9 mouse cellular contexts compared by ENCODE assay signal in the genomic region with DNA sequence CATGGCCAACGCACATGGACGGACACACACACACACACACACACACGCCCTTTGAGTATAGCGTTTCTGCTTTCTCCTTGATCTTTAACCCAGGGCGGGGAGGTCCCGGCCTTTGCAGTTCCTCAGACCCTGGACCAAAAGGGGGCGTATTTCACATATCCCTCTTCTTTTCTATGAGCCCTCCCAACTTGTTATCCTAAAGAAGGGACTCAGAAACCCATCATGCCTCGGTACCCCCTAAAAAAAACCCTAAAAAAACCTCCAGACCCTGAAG. TPM values are rescaled to one million over a fixed set of nuclear protein-coding genes. Genes with fewer than 3 reads are reported as not detected.
DNase-seq lines count a peak whose midpoint lies in the region; ATAC-seq and TF ChIP-seq lines count a peak whose summit lies in the region.
"Had no signal": no experiment of that assay in that cellular context is flagged by ENCODE, and none has a peak within 500 bp of the region (broad histone marks: within the 10 kb centered on the region; RNA-seq: fewer than 3 reads in every experiment).

No protein-coding gene starts in this region.

- H3K4me1 ChIP-seq in heart, embryonic 13.5 days, result peaks cover 45% of the 10 kb centered on the region
- no peaks in the 10 kb centered on the region for H3K4me1 ChIP-seq in MEL (ENCODE audit: control insufficient read depth in 1 of 2, insufficient read depth in 2 of 2, low read length in 2 of 2)
- peaks cover 6% of the 10 kb centered on the region for H3K4me1 ChIP-seq in forebrain, postnatal 0 days (ENCODE audit: insufficient read depth)

- H3K9ac ChIP-seq in heart, embryonic 13.5 days, result peak overlapping the region; percentile 91
- H3K9ac ChIP-seq in MEL (ENCODE audit: control insufficient read depth, low read depth, low read length, poor library complexity, severe bottlenecking), result peak overlapping the region; percentile 88
- 0 out of 2 replicates have a peak overlapping the region, but pooled peaks have one; percentile 69 for H3K9ac ChIP-seq in forebrain, postnatal 0 days

- TF ChIP-seq CTCF in MEL (IDR thresholded peaks at IDR 0.05 in 2 of 3, conservative IDR thresholded peaks at IDR 0.05 in 1 of 3; ENCODE audit: control insufficient read depth in 1 of 3, insufficient read depth in 1 of 3, low read depth in 2 of 3, low read length in 3 of 3, poor library complexity in 1 of 3, severe bottlenecking in 1 of 3), result peak in 1 of 3 experiments; percentile 24; a peak in 1 of 6 replicates
- TF ChIP-seq CTCF in forebrain, postnatal 0 days (IDR thresholded peaks at IDR 0.05; ENCODE audit: low read depth), result no peak

- peak overlapping the region; percentile 87 for H3K4me3 ChIP-seq in heart, embryonic 13.5 days
- H3K4me3 ChIP-seq in MEL (ENCODE audit: control insufficient read depth in 1 of 2, insufficient read depth in 1 of 2, low read depth in 2 of 2, low read length in 2 of 2), result peak overlapping the region; percentile 55 to 74
- H3K4me3 ChIP-seq in forebrain, postnatal 0 days (ENCODE audit: low read depth, low read length), result peak overlapping the region; percentile 78; the same call in 1 of the 2 replicates

- H3K79me2 ChIP-seq in MEL (ENCODE audit: control insufficient read depth, insufficient read depth, low read length, poor library complexity), result peaks cover 2% of the 10 kb centered on the region; the same call in 1 of the 2 replicates

- no peak for TF ChIP-seq EP300 in MEL (IDR thresholded peaks at IDR 0.05; ENCODE audit: low read depth in 1 of 2, low read length in 2 of 2)

- ATAC-seq in heart, embryonic 13.5 days (ENCODE audit: extremely low read depth, insufficient number of reproducible peaks, low FRiP score, low TSS enrichment), result no peak
- ATAC-seq in forebrain, postnatal 0 days, result no peak
- ATAC-seq in megakaryocyte progenitor cell, adult 5-6 weeks (replicated peaks; ENCODE audit: poor library complexity), result 0 out of 2 replicates have a peak, but pooled peaks have one; percentile 8
- ATAC-seq in erythroid progenitor cell, adult 5-6 weeks (replicated peaks; ENCODE audit: low FRiP score, poor library complexity, severe bottlenecking), result no peak

- DNase-seq in heart, postnatal 14 days, result no peak
- no peak for DNase-seq in MEL (ENCODE audit: low read depth, low spot score)
- no peak for DNase-seq in forebrain, postnatal 0 days
- no peak for DNase-seq in urinary bladder, adult 2 months (ENCODE audit: low spot score)
- DNase-seq in kidney, postnatal 25 days, result no peak
- DNase-seq: cerebellum, adult 11-12 months had no signal

- H3K27me3 ChIP-seq in heart, embryonic 13.5 days (replicated peaks), result peaks cover 77% of the 10 kb centered on the region
- H3K27me3 ChIP-seq in MEL (ENCODE audit: control insufficient read depth in 1 of 2, insufficient read depth in 2 of 2, low read length in 2 of 2), result no peaks in the 10 kb centered on the region
- no peaks in the 10 kb centered on the region for H3K27me3 ChIP-seq in forebrain, postnatal 0 days (ENCODE audit: insufficient read depth, low read length)

- H3K4me2 ChIP-seq in heart, embryonic 13.5 days, result peak overlapping the region; percentile 90
- H3K4me2 ChIP-seq in forebrain, postnatal 0 days (ENCODE audit: low read depth), result peak overlapping the region; percentile 71

- TF ChIP-seq POLR2A in MEL (IDR thresholded peaks at IDR 0.05; ENCODE audit: control insufficient read depth in 1 of 2, insufficient read depth in 1 of 2, low read depth in 1 of 2, low read length in 2 of 2, poor library complexity in 1 of 2), result no peak

- H3K27ac ChIP-seq in heart, embryonic 13.5 days (replicated peaks), result no peak overlapping the region
- H3K27ac ChIP-seq in MEL (ENCODE audit: control insufficient read depth, low read depth, low read length), result peak overlapping the region; percentile 68
- no peak overlapping the region for H3K27ac ChIP-seq in forebrain, postnatal 0 days (ENCODE audit: low read depth, low read length)

- 5% methylated on average over 8 of the region's 8 CpGs for WGBS in heart, embryonic 13.5 days
- 10% methylated on average over 8 of the region's 8 CpGs for whole genome bisulfite sequencing in forebrain, postnatal 0 days

- H3K9me3 ChIP-seq in heart, embryonic 13.5 days, result no peaks in the 10 kb centered on the region
- H3K9me3 ChIP-seq in MEL (replicated peaks; ENCODE audit: insufficient read depth, low read length), result no peaks in the 10 kb centered on the region
- no peaks in the 10 kb centered on the region for H3K9me3 ChIP-seq in forebrain, postnatal 0 days (ENCODE audit: low read length)

- intact Hi-C loops in heart, postnatal 14 days (cut with DNase I), result loop anchor here (2.0 kb wide), 1 partner anchor 38 kb away; no protein-coding TSS in a partner anchor

- H3K36me3 ChIP-seq in heart, embryonic 13.5 days, result no peaks in the 10 kb centered on the region
- no peaks in the 10 kb centered on the region for H3K36me3 ChIP-seq in MEL (ENCODE audit: control insufficient read depth in 1 of 2, insufficient read depth in 2 of 2, low read length in 2 of 2)
- H3K36me3 ChIP-seq in forebrain, postnatal 0 days (ENCODE audit: insufficient read depth), result no peaks in the 10 kb centered on the region

- no peak for TF ChIP-seq RAD21 in MEL (IDR thresholded peaks at IDR 0.05; ENCODE audit: low read depth, low read length)

TF ChIP-seq in MEL, 35 proteins besides CTCF, POLR2A, EP300 and RAD21:
- TF ChIP-seq ZNF384 (IDR thresholded peaks at IDR 0.05; ENCODE audit: low read depth, low read length) (no peak), TAL1 (IDR thresholded peaks at IDR 0.05; ENCODE audit: low read length) (no peak), POLR2AphosphoS2 (IDR thresholded peaks at IDR 0.05; ENCODE audit: low read length) (no peak), MXI1 (IDR thresholded peaks at IDR 0.05; ENCODE audit: low read depth, low read length) (no peak), ZKSCAN1 (IDR thresholded peaks at IDR 0.05; ENCODE audit: low read depth, low read length) (no peak)

RNA-seq across cellular contexts. Expression of gene Cux2, which starts 0.9 kb away (rescaled TPM):
- 4.5 and 4.8 TPM in 2 replicates for polyA plus RNA-seq in heart, embryonic 13.5 days (2015; fragmentation: Nextera tagmentation; extraction: Ambion mirVana)
- 10 to 100 TPM; 24.8 to 27.0 TPM for total RNA-seq in heart, postnatal 14 days (2021)
- total RNA-seq in MEL (2012; rRNA removed), result 1.2 and 1.4 TPM in 2 replicates
- polyA plus RNA-seq in MEL (2012; ENCODE audit: insufficient read depth in 1 of 2, insufficient read length in 2 of 2, low read depth in 1 of 2, low replicate concordance in 2 of 2, missing spikeins in 1 of 2), result 1 to 10 TPM in 1 of 2 experiments, not detected in 1; 3.5 TPM
- total RNA-seq in forebrain, postnatal 0 days (2014; rRNA removed), result 44.0 and 52.4 TPM in 2 replicates
- polyA plus RNA-seq in forebrain, postnatal 0 days (2015; fragmentation: Nextera tagmentation; extraction: Ambion mirVana), result 16.2 and 16.7 TPM in 2 replicates
- total RNA-seq in megakaryocyte progenitor cell, adult 5-6 weeks (2015), result 0.07 and 0.76 TPM in 2 replicates
- 1.1 TPM in 1 of 2 replicates, not detected in the other for total RNA-seq in megakaryocyte progenitor cell, adult 5-6 weeks (2017)
- polyA plus RNA-seq in urinary bladder, adult 2 months (2012; rRNA removed), result 4.7 and 5.1 TPM in 2 replicates
- total RNA-seq in erythroid progenitor cell, adult 5-6 weeks (2015; ENCODE audit: low replicate concordance), result not detected in 2 replicates
- total RNA-seq in erythroid progenitor cell, adult 5-6 weeks (2017; ENCODE audit: low replicate concordance), result not detected in 2 replicates

RNA-seq across cellular contexts. Expression of gene Myl2, which starts 50.0 kb away (rescaled TPM):
- polyA plus RNA-seq in heart, embryonic 13.5 days (2015; fragmentation: Nextera tagmentation; extraction: Ambion mirVana), result 7,724 and 9,145 TPM in 2 replicates
- over 10,000 TPM; 16,479 to 17,190 TPM for total RNA-seq in heart, postnatal 14 days (2021)
- total RNA-seq in MEL (2012; rRNA removed), result 0.35 and 0.75 TPM in 2 replicates
- under 1 TPM in 1 of 2 experiments, not detected in 1; 0.54 TPM for polyA plus RNA-seq in MEL (2012; ENCODE audit: insufficient read depth in 1 of 2, insufficient read length in 2 of 2, low read depth in 1 of 2, low replicate concordance in 2 of 2, missing spikeins in 1 of 2)
- total RNA-seq in forebrain, postnatal 0 days (2014; rRNA removed), result 0.38 and 2.9 TPM in 2 replicates
- polyA plus RNA-seq in forebrain, postnatal 0 days (2015; fragmentation: Nextera tagmentation; extraction: Ambion mirVana), result 1.7 TPM in 2 replicates
- total RNA-seq in megakaryocyte progenitor cell, adult 5-6 weeks (2015), result not detected in 2 replicates
- total RNA-seq in megakaryocyte progenitor cell, adult 5-6 weeks (2017), result not detected in 2 replicates
- polyA plus RNA-seq in urinary bladder, adult 2 months (2012; rRNA removed), result not detected in 2 replicates
- total RNA-seq in erythroid progenitor cell, adult 5-6 weeks (2015; ENCODE audit: low replicate concordance), result not detected in 2 replicates
- 8.2 TPM in 1 of 2 replicates, not detected in the other for total RNA-seq in erythroid progenitor cell, adult 5-6 weeks (2017; ENCODE audit: low replicate concordance)

Comparison
In these comparisons a context has a peak if more than half of its experiments do, and no peak if none do; other contexts are left out.
1. RNA of gene Cux2, which starts 0.9 kb away (total RNA-seq): 44.0 to 52.4 TPM in forebrain, postnatal 0 days and 24.8 to 27.0 TPM in heart, postnatal 14 days; 1.2 to 1.4 TPM in MEL, 0.07 to 1.1 TPM in megakaryocyte progenitor cell, adult 5-6 weeks and not detected in erythroid progenitor cell, adult 5-6 weeks; every median in the first group is over 10 times any median in the second.
2. RNA of gene Myl2, which starts 50.0 kb away (total RNA-seq): 16,479 to 17,190 TPM in heart, postnatal 14 days; 8.2 TPM in erythroid progenitor cell, adult 5-6 weeks, 0.38 to 2.9 TPM in forebrain, postnatal 0 days, 0.35 to 0.75 TPM in MEL and not detected in megakaryocyte progenitor cell, adult 5-6 weeks; every median in the first group is over 1,000 times any median in the second.
3. Peak in every context shown above with its lines, with median percentiles within 50 percentile points of each other: H3K4me3 ChIP-seq and H3K9ac ChIP-seq.